Mouse (Mus musculus): ENCODE measurements around the gene Mphosph6.

Gene Mphosph6

GRCm38 (mm10) chr8:117772597-117772996 lies 29.1 kb downstream of the Mphosph6 start:
- in situ Hi-C loops (cut with MboI; ENCODE audit: unreplicated experiment in 2 of 2), result loop anchor here (5.0 to 10.0 kb wide), 5 partner anchors 90 to 1522 kb away; no protein-coding TSS in a partner anchor

GRCm38 (mm10) chr8:117772126-117772525 lies 29.6 kb downstream of the Mphosph6 start:
- in situ Hi-C loops (cut with MboI; ENCODE audit: unreplicated experiment in 2 of 2), result loop anchor here (5.0 to 10.0 kb wide), 5 partner anchors 90 to 1523 kb away; no protein-coding TSS in a partner anchor

GRCm38 (mm10) chr8:117771115-117771836 lies 30.5 kb downstream of the Mphosph6 start:
- in situ Hi-C loops (cut with MboI; ENCODE audit: unreplicated experiment in 2 of 2), result loop anchor here (5.0 to 10.0 kb wide), 5 partner anchors 91 to 1524 kb away; no protein-coding TSS in a partner anchor

- in situ Hi-C loops (cut with MboI; ENCODE audit: unreplicated experiment in 2 of 2), result no loop called here
Measured at GRCm38 (mm10) chr8:117768971-117769370, 32.8 kb downstream of the Mphosph6 start.

GRCm38 (mm10) chr8:117765947-117766346 lies 35.8 kb downstream of the Mphosph6 start:
- in situ Hi-C loops (cut with MboI; ENCODE audit: unreplicated experiment in 2 of 2), result no loop called here

GRCm38 (mm10) chr8:117764625-117765024 lies 37.1 kb downstream of the Mphosph6 start:
- in situ Hi-C loops (cut with MboI; ENCODE audit: unreplicated experiment in 2 of 2), result no loop called here

- in situ Hi-C loops (cut with MboI; ENCODE audit: unreplicated experiment in 2 of 2), result no loop called here
Measured at GRCm38 (mm10) chr8:117762776-117763175, 39.0 kb downstream of the Mphosph6 start.

GRCm38 (mm10) chr8:117757900-117758299 lies 43.8 kb downstream of the Mphosph6 start:
- in situ Hi-C loops (cut with MboI; ENCODE audit: unreplicated experiment in 2 of 2), result no loop called here

- in situ Hi-C loops (cut with MboI; ENCODE audit: unreplicated experiment in 2 of 2), result no loop called here
Measured at GRCm38 (mm10) chr8:117749436-117749835, 52.3 kb downstream of the Mphosph6 start.

GRCm38 (mm10) chr8:117747886-117748730 lies 53.6 kb downstream of the Mphosph6 start:
- in situ Hi-C loops (cut with MboI; ENCODE audit: unreplicated experiment in 2 of 2), result no loop called here

- in situ Hi-C loops (cut with MboI; ENCODE audit: unreplicated experiment in 2 of 2), result no loop called here
Measured at GRCm38 (mm10) chr8:117747428-117747827, 54.3 kb downstream of the Mphosph6 start.

- in situ Hi-C loops (cut with MboI; ENCODE audit: unreplicated experiment in 2 of 2), result no loop called here
Measured at GRCm38 (mm10) chr8:117746651-117747050, 55.1 kb downstream of the Mphosph6 start.

GRCm38 (mm10) chr8:117742431-117743012 lies 59.2 kb downstream of the Mphosph6 start:
- in situ Hi-C loops (cut with MboI; ENCODE audit: unreplicated experiment in 2 of 2), result no loop called here

Data from v-Abl transformed pro-B cells (cell line).